Mouse (Mus musculus) cerebellum, adult 8-10 months (tissue): Measurements from ENCODE around the gene Sec61g.
"Not testable (repeated sequence)": the region's sequence is repeated elsewhere in the genome, so short reads cannot be mapped to it uniquely, and the experiment has no call there.

Experiments used
- DNase-seq: peaks from one replicate; pipeline ENCODE4 v3.0.0; 2022

Sec61g gene

GRCm38 (mm10) chr11:16508052-16508654 lies at the start of gene Sec61g:
Sec61g (minus strand) TSS chr11:16508484.
- DNase-seq, result peak; percentile 89

GRCm38 (mm10) chr11:16546421-16547163 lies 38.3 kb upstream of the Sec61g start:
- DNase-seq, result no peak

- no peak for DNase-seq
Measured at GRCm38 (mm10) chr11:16537379-16537778, 29.1 kb upstream of the Sec61g start.

DNA sequence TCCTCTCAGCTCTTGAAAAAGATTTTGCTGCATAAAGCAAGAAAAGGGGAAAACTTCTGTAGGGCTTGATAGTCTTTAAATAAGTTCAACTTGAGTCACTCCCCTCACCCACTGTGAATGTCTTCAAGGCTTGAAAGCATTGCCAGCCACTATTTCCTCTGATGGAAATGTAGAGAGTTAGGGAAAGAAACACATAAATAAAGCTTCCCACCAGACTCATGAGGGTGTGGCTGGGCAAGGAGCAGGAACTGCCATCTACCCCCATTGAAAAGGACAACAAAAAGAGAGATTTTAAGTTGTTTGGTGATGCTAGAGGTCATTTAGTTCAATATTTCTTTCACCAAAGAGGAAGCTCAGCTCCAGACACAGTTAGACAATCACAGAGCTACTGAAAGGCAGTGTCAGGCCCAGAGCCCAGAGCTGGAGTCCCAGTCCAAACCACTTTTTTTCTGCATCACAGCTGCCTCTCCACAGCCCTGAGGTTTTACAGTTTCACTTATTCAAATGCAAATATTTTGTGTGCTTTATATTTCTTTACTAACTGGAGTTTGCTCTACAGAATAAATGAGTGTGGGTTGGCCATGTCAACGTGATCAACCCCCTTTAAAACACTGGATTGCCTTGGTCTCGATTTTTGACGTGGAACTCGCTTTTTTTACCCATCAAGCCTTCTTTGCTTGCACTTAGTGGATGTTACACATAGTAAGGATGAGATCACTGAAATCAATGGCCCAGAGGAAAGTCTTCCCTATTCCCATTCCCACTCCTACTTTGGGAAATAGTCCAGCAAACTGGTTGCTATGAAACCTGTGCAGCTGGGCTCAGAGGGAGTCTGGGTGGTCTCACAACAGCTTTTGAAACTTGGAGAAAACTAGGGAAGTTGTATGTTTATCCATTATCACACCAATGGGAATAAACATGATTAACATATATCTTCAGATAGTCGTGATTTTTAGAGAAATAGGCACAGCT lies 26.6 kb upstream of the Sec61g start:
- DNase-seq, result no peak

DNA sequence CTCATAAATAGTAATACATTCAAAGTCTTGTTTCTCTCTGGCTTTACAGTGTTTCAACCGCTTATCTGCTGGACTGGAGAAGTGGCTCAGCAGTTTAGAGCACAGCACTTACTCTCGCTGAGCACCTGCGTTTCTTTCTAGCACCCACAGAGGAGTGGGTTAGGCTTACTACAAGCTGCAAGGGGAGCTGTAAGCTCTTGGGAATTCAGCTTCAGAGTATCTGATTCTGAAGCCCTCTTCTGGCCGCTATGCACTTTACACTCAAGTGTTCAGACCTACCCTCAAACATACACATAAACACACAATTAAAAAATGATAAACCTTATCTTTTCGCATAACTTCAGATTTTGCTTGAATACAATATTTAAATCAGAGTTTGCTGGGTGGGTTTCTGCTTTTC lies 24.6 kb upstream of the Sec61g start:
- no peak for DNase-seq

DNA sequence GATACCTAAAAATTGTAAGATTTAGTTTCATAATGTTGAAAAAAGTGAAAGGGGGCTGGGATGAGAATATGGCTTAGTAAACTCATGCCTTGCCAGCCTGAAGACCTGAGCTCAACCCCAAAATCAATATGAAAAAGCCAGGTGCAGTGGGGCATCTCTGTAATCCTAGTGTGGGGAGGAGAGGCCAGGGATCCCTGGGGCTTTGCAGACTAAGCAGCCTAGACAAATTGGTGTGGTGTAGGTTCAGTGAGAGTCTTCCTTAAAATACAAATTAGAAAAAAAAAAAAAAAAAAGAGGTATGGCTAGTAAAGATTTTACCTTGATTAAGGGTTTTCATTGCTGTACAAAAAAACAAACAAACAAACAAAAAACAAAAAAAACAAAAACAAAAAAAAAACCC lies 20.6 kb upstream of the Sec61g start:
- DNase-seq, result no peak

- DNase-seq, result no peak
Measured at GRCm38 (mm10) chr11:16528391-16528790, 20.1 kb upstream of the Sec61g start.

DNA sequence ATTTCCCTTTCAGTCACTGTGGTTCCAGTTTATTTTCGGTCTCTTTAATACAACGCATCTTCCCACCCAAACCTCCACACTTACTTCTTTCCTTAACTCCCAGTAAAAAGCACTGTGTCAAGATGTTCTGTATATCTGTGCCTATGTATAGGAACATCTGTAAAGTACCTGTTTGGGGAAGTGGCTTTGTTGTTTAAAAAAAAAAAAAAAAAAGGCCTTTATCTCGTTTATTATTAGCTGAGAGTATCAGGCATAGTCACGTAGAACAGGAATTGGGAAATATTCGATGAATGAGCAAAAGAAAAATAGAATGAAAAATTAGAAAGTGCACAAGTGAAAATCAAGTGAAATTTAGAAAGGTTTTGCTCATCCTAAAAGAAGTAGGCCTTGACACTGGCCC lies 19.5 kb upstream of the Sec61g start:
- no peak for DNase-seq

GRCm38 (mm10) chr11:16526467-16526866 lies 18.2 kb upstream of the Sec61g start:
- DNase-seq, result no peak

DNA sequence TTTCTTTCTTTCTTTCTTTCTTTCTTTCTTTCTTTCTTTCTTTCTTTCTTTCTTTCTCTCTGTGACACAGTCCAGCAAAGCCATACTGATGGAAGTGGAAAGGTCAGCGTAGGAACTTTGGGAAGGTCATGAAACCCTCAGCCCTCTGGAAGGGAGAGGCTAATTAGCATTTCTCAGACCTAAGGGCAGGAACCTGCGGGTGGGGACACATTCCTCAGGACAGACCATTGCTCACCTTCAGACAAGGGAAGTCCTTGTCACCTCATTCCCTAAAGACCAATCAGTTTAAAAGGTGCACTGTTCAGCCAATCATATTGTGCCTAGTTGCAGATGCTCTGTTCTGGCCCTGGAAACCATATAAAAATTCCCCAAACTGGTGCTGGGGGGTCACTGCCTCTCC lies 17.4 kb upstream of the Sec61g start:
- no peak for DNase-seq

- DNase-seq, result peak; percentile 6
Measured at GRCm38 (mm10) chr11:16524917-16525640, 16.8 kb upstream of the Sec61g start.

DNA sequence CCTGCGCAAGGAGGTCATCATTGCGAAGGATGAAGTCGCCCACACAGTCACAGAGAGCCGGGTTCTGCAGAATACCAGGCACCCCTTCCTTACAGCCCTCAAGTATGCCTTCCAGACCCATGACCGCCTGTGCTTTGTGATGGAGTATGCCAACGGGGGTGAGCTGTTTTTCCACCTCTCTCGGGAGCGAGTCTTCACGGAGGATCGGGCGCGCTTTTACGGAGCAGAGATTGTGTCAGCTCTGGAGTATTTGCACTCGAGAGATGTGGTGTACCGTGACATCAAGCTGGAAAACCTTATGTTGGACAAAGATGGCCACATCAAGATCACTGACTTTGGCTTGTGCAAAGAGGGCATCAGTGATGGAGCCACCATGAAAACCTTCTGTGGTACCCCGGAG lies 6.8 kb upstream of the Sec61g start:
- DNase-seq, result not testable (repeated sequence)

DNA sequence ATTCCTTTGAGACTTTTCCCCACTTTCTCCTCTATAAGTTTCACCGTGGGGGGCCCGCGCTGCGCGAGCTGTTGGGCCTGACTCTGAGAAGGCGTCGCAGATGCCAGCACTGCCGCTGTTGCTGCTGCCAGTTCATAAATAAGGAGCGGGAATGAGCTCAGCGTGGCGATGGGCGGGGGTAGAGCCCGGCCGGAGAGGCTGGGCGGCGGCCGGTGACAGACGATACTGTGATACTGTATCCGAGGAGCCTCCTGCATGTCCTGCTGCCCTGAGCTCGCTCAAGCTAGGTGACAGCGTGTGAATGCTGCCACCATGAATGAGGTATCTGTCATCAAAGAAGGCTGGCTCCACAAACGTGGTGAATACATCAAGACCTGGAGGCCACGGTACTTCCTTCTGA lies 5.9 kb upstream of the Sec61g start:
- not testable (repeated sequence) for DNase-seq

GRCm38 (mm10) chr11:16507385-16508051 lies 766 bp downstream of the Sec61g start:
- no peak for DNase-seq

DNA sequence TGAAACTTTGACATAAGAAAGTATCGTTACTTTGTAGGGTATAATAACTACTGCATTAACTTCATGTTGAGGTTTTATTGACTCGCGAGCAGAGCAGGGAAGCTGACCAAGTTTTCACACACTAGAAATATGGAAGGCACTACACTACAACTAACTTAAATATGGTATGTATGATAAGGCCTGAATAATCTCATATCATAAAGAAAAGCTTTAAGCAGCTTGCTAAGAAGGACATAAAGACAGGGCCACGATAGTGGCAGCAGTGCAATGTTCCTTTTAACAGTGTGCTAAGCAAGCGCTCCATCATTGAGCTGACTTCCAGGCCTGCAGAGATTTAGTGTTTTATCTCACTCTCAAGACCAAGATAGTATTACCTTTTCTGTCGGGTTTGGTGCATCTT lies 2.3 kb downstream of the Sec61g start:
- DNase-seq, result no peak

DNA sequence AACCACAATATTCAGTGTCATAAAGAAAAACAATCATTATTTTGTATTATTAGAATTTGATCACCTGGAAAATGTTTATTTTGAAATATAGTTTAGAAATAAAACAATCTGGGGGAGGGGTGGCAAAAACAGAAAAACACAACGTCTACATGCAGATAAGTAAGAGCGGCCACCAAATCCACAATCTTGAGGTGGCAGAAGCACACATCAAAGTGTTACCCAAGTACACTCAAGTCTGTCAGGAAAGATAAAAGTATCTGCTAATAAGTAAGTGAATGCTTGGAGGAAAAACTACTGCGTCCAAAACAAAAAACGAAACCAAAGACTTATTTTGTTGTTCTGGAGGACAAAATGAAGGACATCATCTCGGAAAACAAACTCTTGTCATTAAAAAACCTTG lies 5.1 kb downstream of the Sec61g start:
- DNase-seq, result no peak

DNA sequence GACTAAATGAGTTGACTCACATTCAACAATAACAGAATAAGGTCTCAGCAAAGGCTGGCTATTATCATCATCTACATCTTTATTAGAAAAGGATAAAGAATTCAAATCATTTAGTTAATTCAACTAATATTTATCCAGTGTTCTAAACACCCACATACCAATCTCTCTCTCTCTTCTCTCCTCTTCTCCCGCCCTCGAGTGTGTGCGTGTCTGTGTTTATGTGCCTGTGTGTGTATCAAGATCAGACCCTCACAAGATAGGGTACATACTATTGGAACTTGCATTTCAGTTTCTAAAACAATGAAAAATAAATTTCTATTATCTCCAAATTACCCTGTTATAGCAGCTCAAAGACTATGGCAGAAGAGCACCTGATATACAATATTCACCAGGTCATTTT lies 5.5 kb downstream of the Sec61g start:
- no peak for DNase-seq

DNA sequence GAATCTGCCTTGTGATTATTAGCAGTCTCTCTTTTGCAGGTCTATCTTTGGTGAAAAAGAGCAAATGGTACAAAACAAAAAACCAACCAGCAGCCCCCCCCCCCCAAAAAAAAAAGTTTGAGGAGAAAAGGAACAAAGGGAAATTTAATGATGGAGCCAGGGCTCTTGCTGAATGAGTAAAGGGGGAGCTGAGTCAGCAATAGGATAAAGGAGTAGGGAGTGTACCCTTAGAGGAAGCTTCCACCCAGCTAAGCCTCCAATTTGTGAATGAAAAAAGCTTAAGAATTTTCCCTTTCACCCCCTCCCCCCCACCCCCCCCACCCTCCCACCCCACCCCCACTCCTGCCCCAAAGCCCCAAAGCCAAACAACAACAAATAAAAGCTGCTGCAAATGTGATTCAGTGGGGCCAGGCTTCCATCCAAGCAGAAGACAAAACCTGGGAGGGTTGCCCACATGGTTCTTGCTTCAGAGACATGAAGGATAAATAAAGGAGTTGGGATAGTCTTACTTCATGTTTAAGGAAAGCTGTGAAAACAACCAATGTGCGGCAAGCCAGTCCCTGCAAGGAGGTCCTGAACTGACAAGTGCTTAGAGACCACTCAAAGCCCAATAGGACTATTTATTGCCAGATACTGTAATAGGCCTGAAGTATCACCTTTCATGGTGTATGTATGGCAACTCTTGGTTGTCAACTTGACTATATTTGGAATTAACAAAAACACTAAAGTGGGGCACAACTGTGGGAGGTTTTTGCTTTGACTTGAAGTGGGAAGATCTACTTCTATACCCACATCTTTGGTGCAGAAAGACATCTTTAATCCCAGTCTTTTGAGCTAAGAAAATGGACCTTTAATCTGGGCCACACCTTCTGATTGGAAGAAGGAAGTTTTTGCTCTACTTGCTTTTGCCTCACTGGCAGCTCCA lies 9.3 kb downstream of the Sec61g start:
- DNase-seq, result no peak
